Mouse (Mus musculus): Measurements from ENCODE around the gene Cpped1.

The Cpped1 gene

GRCm38 (mm10) chr16:11774321-11774720, 134.9 kb downstream of the Cpped1 start:
- in situ Hi-C loops (cut with MseI, MboI), result no loop called here

DNA sequence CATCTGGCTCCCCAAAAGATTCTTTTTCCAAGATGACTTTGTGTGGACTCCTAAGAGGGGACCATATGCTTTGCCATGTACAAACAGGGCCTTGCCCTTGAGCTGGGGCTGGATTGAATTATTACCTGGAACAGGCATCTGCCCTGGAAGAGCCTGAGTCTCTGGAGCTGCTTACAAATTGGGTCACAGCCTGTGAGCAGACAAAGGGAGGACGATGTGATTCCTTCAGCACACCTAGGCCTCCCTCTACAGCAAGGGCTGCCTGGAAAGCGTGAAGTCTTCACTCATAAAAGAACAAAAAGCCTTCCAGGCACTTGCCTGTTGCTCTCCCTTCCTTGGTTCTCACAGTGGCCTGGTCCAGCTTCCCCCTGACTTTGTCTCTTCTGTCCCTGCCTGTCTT, 136.9 kb downstream of the Cpped1 start:
- in situ Hi-C loops (cut with MseI, MboI), result no loop called here

GRCm38 (mm10) chr16:11757951-11758350, 151.3 kb downstream of the Cpped1 start:
- in situ Hi-C loops (cut with MseI, MboI), result no loop called here

GRCm38 (mm10) chr16:11757471-11757870, 151.8 kb downstream of the Cpped1 start:
- in situ Hi-C loops (cut with MseI, MboI), result no loop called here

GRCm38 (mm10) chr16:11756598-11757245, 152.5 kb downstream of the Cpped1 start:
- in situ Hi-C loops (cut with MseI, MboI), result no loop called here

DNA sequence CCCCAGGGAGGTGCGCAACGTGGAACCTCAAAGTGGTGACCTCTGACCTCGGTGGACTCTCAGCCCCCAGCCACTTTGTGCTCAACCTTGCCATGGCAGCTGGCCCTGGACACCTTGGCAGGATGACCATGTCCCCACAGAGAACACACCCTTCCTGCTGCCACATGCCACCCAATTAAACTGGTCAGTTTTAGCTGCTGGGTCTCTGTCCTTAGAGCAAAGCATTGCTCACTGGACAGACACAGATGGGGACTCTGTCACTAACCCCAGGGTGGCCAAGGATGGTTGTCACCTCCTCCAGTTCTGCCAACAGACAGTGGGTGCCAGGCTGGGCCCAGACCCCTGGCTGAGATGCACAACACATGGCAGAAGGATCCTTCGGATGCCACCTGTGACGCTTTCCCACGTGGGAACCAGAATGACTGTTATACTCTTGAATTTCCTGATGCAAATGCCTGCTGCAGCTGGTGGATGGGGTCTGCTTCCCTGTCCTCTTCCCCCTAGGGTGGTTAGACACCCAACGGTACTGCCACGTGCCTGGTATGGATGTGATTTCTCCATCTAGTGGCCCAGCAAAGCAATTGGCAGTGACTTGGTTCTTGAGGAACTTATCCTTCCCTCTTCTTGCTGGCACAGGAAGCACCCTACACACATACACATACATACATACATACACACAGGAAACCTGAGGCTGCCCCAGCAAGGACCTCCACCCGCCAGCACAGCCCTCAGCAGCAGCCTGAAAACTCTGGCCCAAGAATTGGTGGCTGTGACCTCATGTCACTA, 153.8 kb downstream of the Cpped1 start:
- in situ Hi-C loops (cut with MseI, MboI), result no loop called here

GRCm38 (mm10) chr16:11754136-11754535, 155.1 kb downstream of the Cpped1 start:
- in situ Hi-C loops (cut with MseI, MboI), result no loop called here
